Mouse (Mus musculus) bone marrow, adult 2 months (tissue): ENCODE data around the gene Pcdh9.

Experiments
- CTCF ChIP-seq: fragments of 200-500 bp; IDR thresholded peaks from 2 replicates; pipeline ENCODE4 v1.5.1; 2011; ENCODE audit warnings: low read length, control low read depth; ENCODE audit not compliant: control insufficient read depth, insufficient read depth
- POLR2A ChIP-seq: fragments of 200-500 bp; IDR thresholded peaks from 2 replicates; pipeline ENCODE4 v1.6.1; 2011; ENCODE audit warnings: low read depth, mild to moderate bottlenecking, control low read depth, low read length, borderline replicate concordance; ENCODE audit not compliant: control insufficient read depth

- no peak for TF ChIP-seq POLR2A
- no peak for TF ChIP-seq CTCF
These were observed 539.6 kb downstream of the Pcdh9 start for GRCm38 (mm10) chr14:93350906-93351305.
